Mouse (Mus musculus) cerebellum, adult (tissue): ENCODE data around the gene Dapk1.

Experiments
- ATAC-seq: cut with Nextera tagmentation; 2 replicates; pipeline ENCODE4 v1.9.2; 2017; ENCODE audit warnings: mild to moderate bottlenecking, moderate library complexity, mixed read lengths; ENCODE audit not compliant: insufficient number of reproducible peaks, low FRiP score, low TSS enrichment

The Dapk1 gene

GRCm38 (mm10) chr13:60686967-60687366 lies 85.2 kb downstream of the Dapk1 start:
- no peak for ATAC-seq

GRCm38 (mm10) chr13:60687462-60687861 lies 85.7 kb downstream of the Dapk1 start:
- ATAC-seq: no peak

- no peak for ATAC-seq
Measured at GRCm38 (mm10) chr13:60687891-60688290, 86.1 kb downstream of the Dapk1 start.

- ATAC-seq: no peak
Measured at GRCm38 (mm10) chr13:60690921-60691320, 89.2 kb downstream of the Dapk1 start.

GRCm38 (mm10) chr13:60691940-60692339 lies 90.2 kb downstream of the Dapk1 start:
- no peak for ATAC-seq

GRCm38 (mm10) chr13:60695186-60695980 lies 93.6 kb downstream of the Dapk1 start:
- no peak for ATAC-seq

GRCm38 (mm10) chr13:60696323-60696722 lies 94.6 kb downstream of the Dapk1 start:
- no peak for ATAC-seq

GRCm38 (mm10) chr13:60696741-60697140 lies 95.0 kb downstream of the Dapk1 start:
- no peak for ATAC-seq

GRCm38 (mm10) chr13:60698021-60698420 lies 96.3 kb downstream of the Dapk1 start:
- no peak for ATAC-seq

GRCm38 (mm10) chr13:60701671-60702171 lies 100.0 kb downstream of the Dapk1 start:
- ATAC-seq: no peak

- ATAC-seq: peak; percentile 37; the same call in 1 of the 2 replicates
Measured at GRCm38 (mm10) chr13:60707541-60708468, 106.1 kb downstream of the Dapk1 start.

- no peak for ATAC-seq
Measured at GRCm38 (mm10) chr13:60709136-60709535, 107.4 kb downstream of the Dapk1 start.

- no peak for ATAC-seq
Measured at GRCm38 (mm10) chr13:60710963-60711362, 109.2 kb downstream of the Dapk1 start.

- no peak for ATAC-seq
Measured at GRCm38 (mm10) chr13:60713537-60713936, 111.8 kb downstream of the Dapk1 start.

- ATAC-seq: no peak
Measured at GRCm38 (mm10) chr13:60716107-60716506, 114.4 kb downstream of the Dapk1 start.

- no peak for ATAC-seq
Measured at GRCm38 (mm10) chr13:60717421-60717820, 115.7 kb downstream of the Dapk1 start.

- no peak for ATAC-seq
Measured at GRCm38 (mm10) chr13:60719581-60719980, 117.8 kb downstream of the Dapk1 start.

GRCm38 (mm10) chr13:60722763-60723162 lies 121.0 kb downstream of the Dapk1 start:
- no peak for ATAC-seq

GRCm38 (mm10) chr13:60728276-60729054 lies 126.7 kb downstream of the Dapk1 start:
- no peak for ATAC-seq

- ATAC-seq: no peak
Measured at GRCm38 (mm10) chr13:60729055-60729402, 127.3 kb downstream of the Dapk1 start.
